Mouse (Mus musculus) layer of hippocampus, adult 2 months (tissue): Measurements from ENCODE around the gene Cpm. TPM values are rescaled to one million over a fixed set of nuclear protein-coding genes. Genes with fewer than 3 reads are reported as not detected.
A peak's percentile ranks its signal among the peaks of the same experiment; 100 is the strongest.

Source experiments
- DNase-seq, 2 experiments: peaks; one replicate each; pipeline ENCODE4 v3.0.0; 2022; ENCODE audit warnings: low spot score in 2 of 2
- H3K27ac ChIP-seq: fragments of 200-600 bp; 2 replicates; pipeline ENCODE4 v1.8.1; 2022
- H3K4me3 ChIP-seq: fragments of 200-600 bp; 2 replicates; pipeline ENCODE4 v1.8.1; 2022; ENCODE audit warnings: mild to moderate bottlenecking
- CTCF ChIP-seq: fragments of 200-600 bp; conservative IDR thresholded peaks from 2 replicates; pipeline ENCODE4 v1.8.1; 2022; ENCODE audit warnings: antibody characterized with exemption, mild to moderate bottlenecking, moderate library complexity
- total RNA-seq, 2 experiments: library from RNA; stranded (reverse); gene quantifications; 2 replicates each; pipeline ENCODE4 v1.2.3; 2021

Cpm gene
- total RNA-seq, 2 experiments from 2014 or later: 8.5 to 9.7 TPM

DNA sequence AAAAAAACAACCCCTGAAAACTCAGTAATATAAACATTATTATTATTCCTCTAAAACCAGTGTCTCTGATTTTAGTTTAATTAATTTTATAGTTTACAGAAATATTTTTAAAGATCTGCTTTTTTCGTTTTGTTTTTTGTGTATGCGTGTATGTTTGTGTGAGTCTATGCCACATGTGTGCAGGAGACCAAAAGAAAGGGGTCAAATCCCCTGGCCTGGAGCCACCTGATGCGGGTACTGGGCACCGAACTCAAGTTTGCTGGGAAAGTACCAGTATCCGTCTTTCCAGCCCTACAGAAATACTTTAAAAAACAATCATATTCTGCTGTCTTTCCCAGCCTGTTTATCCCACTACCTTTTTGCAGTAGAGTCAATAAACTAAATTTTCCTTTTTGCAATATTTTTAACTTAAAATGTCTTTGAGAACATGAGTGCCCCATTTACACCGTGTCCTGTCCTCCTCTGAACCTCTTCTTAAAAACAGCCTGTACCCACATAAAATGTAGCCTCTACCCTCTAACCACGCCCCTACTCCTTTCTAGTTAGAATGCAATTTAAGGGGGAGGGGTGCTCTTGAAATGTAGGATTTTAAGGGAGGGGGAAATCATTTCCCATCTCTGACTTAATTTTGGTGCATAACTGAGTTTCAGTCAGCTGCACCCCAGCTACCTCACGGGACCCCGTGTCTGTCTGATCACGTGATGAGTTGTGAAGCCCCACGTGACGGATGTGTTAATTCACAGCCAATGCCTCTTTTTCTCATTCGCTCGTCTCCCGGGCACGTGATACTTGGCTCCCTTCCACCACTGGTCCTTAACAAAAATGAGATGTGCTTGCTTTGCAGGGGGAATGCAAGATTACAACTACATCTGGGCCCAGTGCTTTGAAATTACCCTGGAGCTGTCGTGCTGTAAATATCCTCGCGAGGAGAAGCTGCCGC is 46.1 kb downstream of the Cpm start:
- peak; percentile 83 to 89 for DNase-seq
- H3K27ac ChIP-seq: peak overlapping the region; percentile 88
- H3K4me3 ChIP-seq: peak overlapping the region; percentile 58
- no peak for TF ChIP-seq CTCF

DNA sequence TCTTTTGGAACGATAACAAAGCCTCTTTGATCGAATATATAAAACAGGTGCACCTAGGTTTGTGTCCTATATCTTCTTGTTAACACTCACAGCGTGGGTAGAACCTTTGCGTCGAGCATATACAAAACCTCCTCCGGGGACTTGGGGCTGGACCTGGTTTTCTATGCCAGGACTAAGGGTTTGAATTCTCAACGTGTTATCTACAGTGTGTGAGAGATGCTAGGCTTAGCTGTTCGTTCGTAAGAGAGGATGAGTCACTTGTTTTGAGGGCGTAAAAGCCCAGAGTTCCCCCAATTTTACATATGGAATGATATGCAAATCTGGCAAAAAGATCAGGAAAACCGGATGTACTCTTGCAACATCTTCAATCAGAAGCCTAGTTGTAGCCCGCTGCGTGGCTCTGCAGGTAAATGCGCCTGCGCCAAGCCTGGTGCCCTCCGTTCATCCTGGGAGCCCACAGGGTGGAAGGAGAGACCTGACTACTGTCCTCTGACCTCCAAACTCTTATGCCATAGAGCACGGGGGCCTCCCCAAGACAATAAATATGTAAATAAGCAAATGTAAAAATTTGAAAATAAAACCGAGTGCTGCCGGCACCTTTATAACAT is 46.8 kb downstream of the Cpm start:
- peak overlapping the region; percentile 88 for H3K27ac ChIP-seq
- peak; percentile 44 to 49 for DNase-seq
- H3K4me3 ChIP-seq: peak overlapping the region; percentile 58
- TF ChIP-seq CTCF: no peak

DNA sequence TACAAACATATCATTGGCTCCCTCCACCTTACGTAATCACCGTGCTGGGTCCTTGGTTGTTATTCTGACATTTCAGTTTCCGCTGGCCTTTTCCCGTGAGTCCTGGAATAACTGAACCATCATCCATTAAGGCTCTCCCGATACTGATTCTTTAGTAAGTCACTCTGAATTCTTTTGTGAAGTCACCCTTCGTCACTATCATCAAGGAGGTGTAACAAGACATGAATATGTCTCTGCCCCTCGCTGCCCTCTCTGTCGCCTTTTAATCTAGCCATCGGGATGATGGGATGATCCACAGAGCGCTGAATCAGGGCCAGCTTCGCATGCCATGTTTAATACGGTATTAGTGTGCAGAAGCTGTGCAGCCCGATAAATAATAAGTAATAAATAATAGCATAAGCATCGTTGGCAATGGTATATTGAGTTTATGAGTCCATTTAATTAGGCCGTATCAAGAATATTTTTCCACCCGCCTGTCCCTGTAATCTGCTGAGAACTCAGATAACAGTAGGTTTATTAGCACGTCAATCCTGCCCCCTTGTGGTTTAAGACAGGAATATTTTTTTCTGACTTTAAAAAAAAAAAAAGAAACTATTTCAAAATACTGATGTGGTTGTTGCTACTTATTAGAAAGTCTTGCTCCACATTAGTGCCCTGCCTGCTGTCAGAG is 47.5 kb downstream of the Cpm start:
- Histone ChIP-seq H3K27ac (peak overlapping the region; percentile 88), H3K4me3 (peak overlapping the region; percentile 58)
- DNase-seq: peak; percentile 42
- peak; percentile 86 for TF ChIP-seq CTCF

GRCm38 (mm10) chr10:117677494-117678236 is 48.4 kb downstream of the Cpm start:
- no peak overlapping the region for H3K27ac ChIP-seq
- no peak for TF ChIP-seq CTCF
- no peak for DNase-seq
- H3K4me3 ChIP-seq: no peak overlapping the region

DNA sequence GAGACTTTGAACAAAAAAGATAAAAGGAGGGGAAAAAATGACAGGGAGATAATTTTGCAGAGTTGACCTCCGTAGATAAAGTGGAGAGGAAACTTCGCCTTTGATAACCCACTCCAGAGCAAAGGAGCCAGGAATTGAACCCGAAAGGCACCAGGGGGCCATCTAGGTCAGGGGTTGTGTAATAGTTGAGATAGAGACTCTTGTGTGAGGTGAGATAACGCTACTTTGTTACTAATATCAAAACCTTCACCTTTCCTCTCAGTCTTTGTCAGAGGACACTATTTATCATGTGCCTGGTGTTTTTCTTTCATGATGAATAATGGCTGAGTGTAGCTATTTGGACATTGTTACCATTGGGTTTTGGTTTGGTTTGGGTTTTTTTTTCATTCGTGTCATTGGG is 49.1 kb downstream of the Cpm start:
- Histone ChIP-seq H3K27ac (no peak overlapping the region), H3K4me3 (no peak overlapping the region)
- DNase-seq: no peak
- no peak for TF ChIP-seq CTCF

- H3K27ac ChIP-seq: no peak overlapping the region
- no peak for TF ChIP-seq CTCF
- no peak overlapping the region for H3K4me3 ChIP-seq
Measured at GRCm38 (mm10) chr10:117679029-117679686, 49.9 kb downstream of the Cpm start.

GRCm38 (mm10) chr10:117679963-117680473 is 50.7 kb downstream of the Cpm start:
- no peak for TF ChIP-seq CTCF
- no peak overlapping the region for H3K27ac ChIP-seq
- H3K4me3 ChIP-seq: no peak overlapping the region
- DNase-seq: no peak

More at GRCm38 (mm10) chr10:117679029-117679686, 49.9 kb downstream of the Cpm start:
- DNase-seq: no peak

DNA sequence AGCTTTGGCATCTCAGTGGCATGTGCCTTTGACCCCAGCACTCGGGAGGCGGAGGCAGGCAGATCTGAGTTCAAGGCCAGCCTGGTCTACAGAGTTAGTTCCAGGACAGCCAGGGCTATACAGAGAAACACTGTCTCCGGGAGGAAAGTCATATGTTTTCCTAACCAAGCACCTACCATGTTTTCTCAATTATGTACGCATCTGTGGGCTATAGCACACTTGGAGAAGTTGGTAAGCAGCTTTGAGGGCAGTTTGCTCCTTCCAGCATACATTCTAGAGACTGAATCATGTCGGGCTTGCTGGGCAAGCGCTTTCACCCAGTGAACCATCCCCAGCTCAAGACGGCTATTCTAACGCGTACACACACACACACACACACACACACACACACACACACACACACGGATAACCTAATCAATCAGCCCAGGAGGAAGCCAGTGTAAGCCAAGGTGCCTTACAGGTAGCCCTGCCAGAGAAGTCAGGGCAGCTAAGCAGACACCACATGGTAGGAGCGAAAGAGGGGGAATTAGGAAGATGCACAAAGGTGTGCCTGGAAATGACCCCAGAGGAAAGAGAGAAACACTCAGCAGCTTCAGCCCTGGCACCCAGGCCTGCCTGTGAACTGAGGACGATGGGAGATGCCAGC is 51.7 kb downstream of the Cpm start:
- TF ChIP-seq CTCF: no peak
- DNase-seq: no peak
- no peak overlapping the region for H3K27ac ChIP-seq
- no peak overlapping the region for H3K4me3 ChIP-seq

- no peak for DNase-seq
- H3K4me3 ChIP-seq: no peak overlapping the region
- H3K27ac ChIP-seq: no peak overlapping the region
- no peak for TF ChIP-seq CTCF
Measured at GRCm38 (mm10) chr10:117681543-117681942, 52.2 kb downstream of the Cpm start.

GRCm38 (mm10) chr10:117681999-117682857 is 52.9 kb downstream of the Cpm start:
- no peak overlapping the region for H3K4me3 ChIP-seq
- DNase-seq: no peak

More at GRCm38 (mm10) chr10:117681999-117682857, 52.9 kb downstream of the Cpm start:
- H3K27ac ChIP-seq: no peak overlapping the region
- peak; percentile 79 for TF ChIP-seq CTCF
